Mouse (Mus musculus) c-Kit-positive CD71-negative TER-119-negative erythroid progenitor cells, embryonic 14.5 days (primary cell): ENCODE measurements around the gene Irak3.
"Not testable (repeated sequence)": the region's sequence is repeated elsewhere in the genome, so short reads cannot be mapped to it uniquely, and the experiment has no call there.

Experiments
- DNase-seq: peaks from one replicate; pipeline ENCODE4 v3.0.0-alpha.2; 2013; ENCODE audit warnings: low read depth

Gene Irak3

DNA sequence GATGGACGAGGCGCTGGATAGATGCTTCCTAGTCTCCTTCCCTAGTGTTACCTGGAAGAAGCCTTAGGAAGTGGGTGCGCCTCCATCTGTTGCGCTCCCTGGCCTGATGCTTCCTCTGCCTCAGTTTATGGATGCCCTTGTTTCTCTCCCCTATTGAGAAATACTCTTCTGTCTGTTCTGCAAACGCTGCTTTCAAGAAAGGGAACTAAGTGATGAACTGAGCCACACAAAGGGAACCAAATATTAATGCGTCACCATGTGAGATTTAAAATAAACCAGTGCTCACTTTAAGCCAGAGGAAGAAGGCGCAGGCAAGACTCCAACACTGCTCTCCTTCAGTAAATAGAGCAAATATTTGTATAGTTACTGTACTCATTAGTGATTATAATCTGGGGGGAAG, 38.4 kb downstream of the Irak3 start:
- no peak for DNase-seq

DNA sequence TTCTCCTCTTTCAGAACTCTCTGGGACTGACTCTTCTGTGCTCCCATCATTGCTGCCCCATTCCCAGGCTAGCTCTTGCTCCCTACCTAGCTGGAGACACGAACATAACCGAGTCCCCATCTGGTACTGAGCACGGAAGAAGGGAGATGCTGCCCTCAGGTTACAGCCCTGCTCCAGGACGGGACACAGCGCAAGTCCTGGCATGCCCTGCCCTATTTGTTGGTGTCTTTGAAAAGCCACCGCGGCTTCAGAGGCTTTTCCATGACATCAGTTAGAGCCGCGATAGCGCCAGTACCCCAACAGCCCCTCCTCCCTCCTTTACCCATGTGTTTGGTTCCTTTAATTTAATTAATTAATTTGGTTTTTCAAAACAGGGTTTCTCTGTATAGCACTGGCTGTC, 39.1 kb downstream of the Irak3 start:
- DNase-seq: no peak

GRCm38 (mm10) chr10:120160533-120160932, 41.4 kb downstream of the Irak3 start:
- DNase-seq: no peak

DNA sequence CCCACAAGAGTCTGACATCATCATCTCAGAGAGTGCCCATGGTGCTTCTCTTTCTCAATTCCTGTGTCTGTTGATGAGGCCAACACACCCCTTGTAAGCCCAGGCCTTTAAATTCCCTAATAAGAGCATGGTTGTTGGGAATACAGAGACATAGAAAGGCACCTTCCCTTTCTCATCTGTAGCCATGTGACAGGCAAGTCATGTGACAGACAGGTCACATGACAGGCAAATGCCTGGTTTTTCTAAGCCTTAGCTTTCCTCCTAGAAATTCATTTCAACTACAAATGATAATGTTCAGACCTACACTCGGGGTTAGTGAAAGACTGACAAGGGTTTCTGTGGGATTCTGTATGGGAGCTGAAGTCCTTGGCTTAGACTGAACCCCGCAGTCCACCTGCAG, 48.0 kb downstream of the Irak3 start:
- no peak for DNase-seq

DNA sequence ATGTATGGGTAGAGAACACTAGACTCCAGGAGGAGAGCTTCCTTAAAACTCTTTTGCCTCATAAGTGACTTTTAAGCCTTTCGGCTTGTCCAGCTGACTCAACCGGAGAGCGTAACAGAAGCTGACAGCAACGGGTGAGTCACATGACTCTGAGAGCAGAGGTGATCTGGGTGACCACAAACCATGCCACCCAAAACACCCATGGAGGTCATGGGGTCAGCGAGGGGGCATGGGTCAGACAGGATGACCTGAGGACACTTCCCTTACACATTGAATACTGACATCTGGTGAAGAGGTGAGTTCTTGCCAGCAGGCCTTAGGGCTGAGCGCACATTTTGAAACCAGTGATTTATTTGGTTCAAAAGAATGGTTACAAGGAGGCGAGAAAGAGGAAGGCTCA, 50.3 kb downstream of the Irak3 start:
- DNase-seq: no peak

GRCm38 (mm10) chr10:120140916-120141516, 60.9 kb downstream of the Irak3 start:
- DNase-seq: no peak

GRCm38 (mm10) chr10:120140193-120140592, 61.7 kb downstream of the Irak3 start:
- DNase-seq: no peak

GRCm38 (mm10) chr10:120136020-120136562, 65.8 kb downstream of the Irak3 start:
- DNase-seq: no peak

DNA sequence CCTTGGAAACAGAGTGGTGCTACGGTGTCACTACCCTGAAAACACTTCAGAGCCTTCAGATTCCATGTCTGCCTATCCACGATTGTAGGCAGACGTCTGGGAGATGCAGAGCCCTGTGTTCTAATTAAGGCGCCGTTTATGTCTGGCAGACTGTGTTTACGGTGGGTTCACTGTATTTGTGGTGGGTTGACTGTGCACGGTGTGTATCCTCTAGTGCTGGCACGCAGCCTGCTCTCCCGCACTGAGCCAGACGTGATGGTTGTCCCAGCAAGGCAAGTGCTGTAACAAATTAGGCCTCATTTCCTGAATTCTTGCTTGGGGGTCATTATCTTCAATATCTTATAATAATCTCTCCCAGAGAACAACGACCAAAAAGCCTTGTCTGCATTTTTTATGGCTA, 68.2 kb downstream of the Irak3 start:
- DNase-seq: no peak

GRCm38 (mm10) chr10:120130621-120131020, 71.3 kb downstream of the Irak3 start:
- DNase-seq: no peak

DNA sequence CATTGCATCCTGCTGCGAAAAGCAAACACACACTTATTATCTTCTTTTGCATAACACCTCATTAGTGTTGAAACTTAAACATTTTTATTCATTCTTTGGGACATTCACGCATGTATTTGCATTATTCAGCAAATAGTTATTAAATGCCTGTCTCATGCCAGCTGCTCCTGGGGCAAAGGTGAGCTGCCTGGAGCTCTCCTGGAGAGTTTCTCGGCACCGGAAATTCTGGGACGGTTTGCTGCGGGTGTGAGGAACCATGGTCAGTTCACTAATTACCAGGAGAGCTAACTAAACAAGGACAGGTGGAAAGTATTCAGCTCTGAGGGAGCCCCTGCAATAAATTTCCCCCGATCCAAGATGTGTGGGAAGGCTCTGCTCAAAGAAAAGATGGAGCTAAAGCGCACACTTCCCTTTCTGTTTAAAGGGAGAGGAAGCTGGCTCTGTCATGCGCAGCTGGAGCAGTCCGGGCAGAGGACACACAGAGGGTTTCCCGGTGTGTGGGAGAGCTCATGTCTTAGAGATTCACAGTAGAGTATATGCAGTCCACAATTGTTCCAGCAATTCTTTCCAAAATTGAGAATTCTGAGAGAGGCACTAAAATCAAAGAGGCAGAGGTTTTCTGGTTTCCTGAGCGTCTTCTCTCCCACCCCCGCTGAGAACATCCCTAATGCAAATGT, 73.2 kb downstream of the Irak3 start:
- no peak for DNase-seq

DNA sequence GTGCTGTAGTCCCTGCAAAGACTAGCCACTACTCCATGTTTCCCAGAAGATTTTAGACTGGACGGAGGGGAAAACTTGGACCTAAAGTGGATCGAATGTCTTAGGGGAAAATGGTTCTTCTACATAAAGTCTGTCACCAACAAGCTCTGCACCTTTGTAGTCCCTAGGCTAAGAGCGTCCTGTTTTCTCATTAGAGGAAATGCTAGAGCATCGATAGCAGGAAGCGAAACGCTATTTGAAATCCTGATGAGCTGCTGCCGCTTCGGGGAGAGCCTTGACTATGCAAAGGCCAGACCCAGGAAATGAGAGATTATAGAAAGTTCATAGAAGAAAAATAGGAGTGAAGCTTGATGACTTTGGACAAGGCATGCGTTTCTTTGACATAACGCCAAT, 76.5 kb downstream of the Irak3 start:
- no peak for DNase-seq

DNA sequence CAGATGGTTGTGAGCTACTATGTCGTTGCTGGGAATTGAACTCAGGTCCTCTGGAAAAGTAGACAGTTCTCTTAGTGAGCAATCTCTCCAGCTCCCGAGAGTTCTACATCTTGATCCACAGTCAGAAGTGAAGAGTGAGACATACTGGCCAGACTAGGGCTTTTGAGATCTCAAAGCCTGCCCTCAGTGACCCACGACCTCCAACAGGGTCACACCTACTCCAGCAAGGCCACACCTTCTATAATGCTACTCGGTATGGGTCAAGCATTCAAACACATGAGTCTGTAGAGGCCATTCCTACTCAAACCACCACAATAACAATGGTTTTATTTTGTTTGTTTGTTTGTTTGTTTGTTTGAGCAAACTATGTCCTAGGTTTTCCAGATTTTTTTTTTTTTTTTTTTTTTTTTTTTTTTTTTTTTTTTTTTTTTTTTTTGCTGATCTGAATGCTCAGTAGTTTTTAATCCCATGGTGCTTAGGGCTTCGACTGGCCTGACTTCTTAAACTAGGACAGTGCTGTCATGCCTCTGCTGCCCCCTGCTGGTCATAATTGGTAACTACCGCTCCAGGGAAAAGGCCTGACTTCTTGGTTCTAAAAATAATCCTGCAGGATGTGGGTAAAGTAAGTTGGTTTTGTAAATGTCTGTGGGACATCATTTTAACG, 77.0 kb downstream of the Irak3 start:
- DNase-seq: peak; percentile 76

DNA sequence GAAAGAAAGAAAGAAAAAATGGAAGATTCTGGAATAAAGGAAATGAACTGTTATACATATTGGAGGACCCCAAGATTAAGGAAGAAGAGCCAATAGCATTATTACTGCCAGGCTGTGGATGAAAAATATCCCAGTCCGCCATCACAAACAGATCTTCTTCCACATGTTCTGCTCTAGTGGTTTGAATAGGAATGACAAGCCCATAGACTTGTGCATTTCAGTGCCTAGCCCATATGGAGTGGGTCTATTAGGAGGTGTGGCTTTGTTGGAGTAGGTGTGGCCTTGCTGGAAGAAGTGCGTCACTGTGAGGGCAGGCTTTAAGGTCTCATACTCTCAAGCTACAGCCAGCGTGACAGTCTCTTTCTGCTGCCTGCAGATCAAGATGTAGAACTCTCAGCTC, 78.2 kb downstream of the Irak3 start:
- DNase-seq: no peak

- DNase-seq: no peak
These were observed 86.7 kb downstream of the Irak3 start for GRCm38 (mm10) chr10:120115249-120115648.

DNA sequence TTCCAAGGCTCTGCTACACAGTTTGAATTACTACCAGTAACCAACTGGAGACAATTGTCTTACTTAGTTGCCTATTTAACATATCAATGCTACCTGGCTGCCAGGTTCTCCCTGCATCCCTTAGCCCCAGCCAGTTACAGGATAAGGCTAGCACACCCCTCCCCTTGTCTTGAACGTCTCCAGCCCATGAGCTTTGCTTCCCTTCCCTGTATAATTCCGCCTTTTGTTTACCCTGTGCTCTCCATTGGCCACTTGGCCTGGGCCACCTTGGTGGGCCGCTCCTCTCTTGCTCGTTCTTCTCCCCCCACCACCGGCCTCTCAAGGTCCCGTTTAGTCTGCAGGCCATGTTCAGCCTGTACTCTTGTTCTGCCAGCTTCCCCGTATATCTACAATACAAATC, 87.4 kb downstream of the Irak3 start:
- no peak for DNase-seq

- DNase-seq: no peak
These were observed 88.0 kb downstream of the Irak3 start for GRCm38 (mm10) chr10:120113980-120114379.

GRCm38 (mm10) chr10:120113482-120113881, 88.4 kb downstream of the Irak3 start:
- not testable (repeated sequence) for DNase-seq

DNA sequence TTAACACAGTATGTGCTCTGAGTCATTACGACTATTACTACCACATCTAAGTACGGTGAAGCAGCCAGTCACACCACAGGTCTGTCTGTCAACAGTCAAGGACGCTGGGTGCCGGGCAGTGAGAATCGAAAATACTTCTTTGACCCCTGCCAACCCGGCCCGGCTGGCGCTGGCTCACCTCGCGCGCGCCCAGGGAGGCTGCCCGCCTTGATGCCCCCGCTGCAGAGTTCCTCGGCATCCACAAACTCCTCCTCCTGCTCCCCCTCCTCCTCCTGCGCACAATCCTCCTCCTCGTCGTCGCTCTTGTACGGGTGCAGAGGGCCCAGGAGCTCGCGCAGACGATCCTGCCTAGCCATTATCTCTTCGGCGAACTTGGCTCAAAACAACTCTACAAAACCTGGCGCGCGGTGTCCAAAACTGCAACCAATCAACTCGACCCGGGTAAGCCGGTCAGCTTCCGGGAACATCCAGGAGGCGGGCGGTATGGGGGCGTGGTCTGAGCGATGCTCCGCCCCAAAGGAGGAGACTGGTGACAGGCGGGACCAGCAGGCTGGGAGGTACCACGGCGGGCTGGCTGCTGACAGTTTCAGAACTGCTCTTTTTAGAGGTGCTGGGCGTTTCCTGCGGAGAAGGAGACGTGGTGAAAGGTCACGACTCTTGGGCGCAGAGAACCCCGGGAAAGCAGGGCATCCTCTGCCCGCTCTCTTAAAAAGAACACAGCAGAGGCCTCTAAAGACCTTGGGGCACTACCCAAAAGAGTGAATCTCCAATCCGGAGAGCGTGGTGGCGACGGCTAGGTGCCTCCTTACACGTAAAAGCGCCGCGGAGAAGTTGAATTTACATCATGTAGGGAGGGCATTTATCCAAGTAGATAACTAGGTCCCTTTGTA, 89.2 kb downstream of the Irak3 start, which contains the start of gene Helb:
Gene Helb, minus strand, starts transcription at position 481 of the 890 bp plus-strand sequence.
- DNase-seq: peak; percentile 97

DNA sequence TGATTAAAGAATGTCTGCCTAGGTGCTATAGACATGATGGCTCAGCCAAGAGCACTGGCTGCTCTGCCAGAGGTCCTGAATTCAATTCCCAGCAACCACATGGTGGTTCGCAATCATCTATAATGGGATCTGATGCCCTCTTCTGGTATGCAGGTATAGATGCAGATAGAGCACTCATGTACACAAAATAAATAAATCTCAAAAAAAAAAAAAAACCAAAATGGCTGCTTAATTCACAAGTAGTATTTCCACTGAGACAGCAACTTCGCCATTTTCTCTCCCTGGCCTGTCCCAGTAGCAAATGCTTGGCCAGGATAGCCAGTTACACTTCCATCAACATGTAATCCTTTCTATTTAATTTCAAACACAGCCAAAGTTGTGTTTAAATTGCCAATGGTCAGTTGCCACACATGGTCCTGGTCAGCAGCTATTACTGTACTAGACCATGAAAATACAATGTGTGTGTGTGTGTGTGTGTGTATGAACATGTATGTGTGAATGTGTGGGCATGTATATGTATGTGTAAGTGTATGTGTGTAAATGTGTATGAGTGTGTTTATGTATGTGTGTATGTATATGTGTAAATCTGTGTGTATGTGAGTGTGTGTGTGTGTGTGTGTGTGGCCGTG, 90.1 kb downstream of the Irak3 start:
- no peak for DNase-seq

GRCm38 (mm10) chr10:120100806-120101205, 101.1 kb downstream of the Irak3 start:
- DNase-seq: no peak

- no peak for DNase-seq
These were observed 104.4 kb downstream of the Irak3 start for GRCm38 (mm10) chr10:120097564-120097963.
